Mouse (Mus musculus) liver, adult 2 months (tissue): ENCODE measurements around the gene Aip.

Experiments used
- CTCF ChIP-seq: fragments of 200-500 bp; IDR thresholded peaks from 2 replicates; pipeline ENCODE4 v1.5.1; 2011; ENCODE audit warnings: low read depth, low read length, control low read depth
- POLR2A ChIP-seq: fragments of 200-500 bp; IDR thresholded peaks from 2 replicates; pipeline ENCODE4 v1.6.1; 2011; ENCODE audit warnings: low read length, control low read depth; ENCODE audit not compliant: insufficient read depth; ENCODE audit errors: extremely low read depth

DNA sequence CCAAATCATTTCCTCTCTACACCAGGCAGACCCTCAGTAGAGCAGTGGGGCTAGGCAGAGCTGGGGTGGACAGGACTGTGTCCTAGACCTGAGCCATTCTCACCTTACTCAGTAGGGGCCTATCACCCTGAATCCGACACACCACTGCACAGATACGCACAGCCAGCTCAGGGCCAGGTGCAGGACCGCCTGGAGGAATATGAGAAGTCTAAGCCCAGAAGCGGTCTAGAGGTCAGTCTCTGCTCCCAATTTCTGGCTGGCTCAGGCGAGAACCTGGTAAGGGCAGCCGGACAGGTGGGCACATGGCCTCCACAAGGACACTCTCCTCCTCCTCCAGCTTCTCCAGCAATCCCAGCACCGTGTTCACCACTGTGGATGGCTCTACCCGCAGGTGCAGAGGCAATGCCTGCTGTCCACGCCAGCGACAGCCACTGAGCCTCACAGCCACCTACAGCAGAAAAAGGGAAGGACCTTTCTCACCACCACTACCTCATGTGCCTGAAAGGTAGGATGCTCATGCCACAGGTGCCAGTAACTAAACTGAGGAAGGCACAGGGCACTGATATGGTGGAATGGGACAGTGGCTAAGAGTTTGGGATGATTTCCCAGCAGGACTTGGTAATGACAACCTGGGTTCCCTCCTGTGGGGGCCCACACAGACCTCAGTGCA lies 45.2 kb upstream of the Aip start:
- TF ChIP-seq CTCF (no peak), POLR2A (no peak)
